Mouse (Mus musculus): ENCODE measurements at regions not wholly inside any gene's neighbourhood (a gene's known extent, or its start where the extent isn't known, plus 50 kb on each side); places are given as distances from the start of the nearest gene placed in this dataset.

- no peak for DNase-seq (ENCODE audit: low spot score)
Observed at GRCm38 (mm10) chr13:16669281-16669680, 657.6 kb downstream of the Inhba start.

DNA sequence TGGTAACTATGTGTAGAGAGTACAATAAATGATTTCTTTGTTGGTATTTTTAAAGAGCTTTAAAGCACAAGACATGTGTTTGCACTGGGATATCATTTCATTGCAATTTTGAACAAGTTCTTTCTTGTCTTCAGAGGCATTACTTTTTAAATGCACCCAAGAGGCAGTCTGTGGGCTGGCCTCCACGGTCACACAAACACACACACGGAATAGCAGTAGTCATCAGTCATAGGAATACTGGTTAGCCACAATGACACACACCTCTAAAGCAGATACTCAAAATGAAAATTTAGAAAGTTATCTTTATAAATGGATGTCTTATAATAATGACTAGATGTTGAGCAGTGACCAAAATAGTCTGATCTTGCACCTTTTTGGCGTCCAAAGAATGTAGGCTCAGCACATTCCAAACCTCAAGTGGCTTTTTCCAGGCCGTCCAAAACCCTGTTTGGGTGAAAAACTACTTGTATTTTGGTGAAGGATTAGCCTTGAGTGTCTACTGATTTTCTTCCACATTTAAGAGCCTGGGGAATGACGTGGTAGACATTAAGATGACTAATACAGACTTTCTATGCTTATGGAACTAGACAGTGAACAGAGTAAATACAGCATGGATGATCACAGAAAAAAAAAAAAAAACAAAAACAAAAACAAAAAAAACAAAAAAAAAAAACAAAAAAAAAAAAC is 658.5 kb downstream of the Inhba start:
- no peak for DNase-seq (ENCODE audit: low spot score)

- no peak for DNase-seq (ENCODE audit: low spot score)
Observed at GRCm38 (mm10) chr13:16670736-16671135, 659.1 kb downstream of the Inhba start.

- no peak for DNase-seq (ENCODE audit: low spot score)
Observed at GRCm38 (mm10) chr13:16676873-16677272, 665.2 kb downstream of the Inhba start.

GRCm38 (mm10) chr13:16678246-16679024 is 666.8 kb downstream of the Inhba start:
- DNase-seq (ENCODE audit: low spot score), result no peak

GRCm38 (mm10) chr13:16694201-16694600 is 682.5 kb downstream of the Inhba start:
- no peak for DNase-seq (ENCODE audit: low spot score)

DNA sequence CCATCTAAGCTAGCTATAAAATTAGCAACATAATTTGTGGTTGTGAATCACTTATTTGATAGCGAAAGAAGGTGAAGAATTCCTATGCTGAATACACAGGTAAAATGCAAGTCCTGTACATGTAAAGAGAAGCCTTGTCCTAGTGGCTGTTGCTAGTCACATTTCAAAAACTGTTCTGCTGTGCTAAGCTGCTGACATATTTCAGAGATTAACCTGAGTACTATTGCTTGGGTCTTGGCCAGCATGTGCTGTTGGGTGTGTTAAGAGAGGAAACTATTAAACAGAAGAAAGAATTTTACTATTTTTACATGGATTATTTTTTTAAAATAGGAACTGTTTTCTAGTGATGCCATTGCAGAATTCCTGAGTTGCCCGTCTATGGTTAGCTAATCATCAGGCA is 689.3 kb downstream of the Inhba start:
- DNase-seq (ENCODE audit: low spot score), result no peak

- no peak for DNase-seq (ENCODE audit: low spot score)
Observed at GRCm38 (mm10) chr13:16702138-16702537, 690.5 kb downstream of the Inhba start.

DNA sequence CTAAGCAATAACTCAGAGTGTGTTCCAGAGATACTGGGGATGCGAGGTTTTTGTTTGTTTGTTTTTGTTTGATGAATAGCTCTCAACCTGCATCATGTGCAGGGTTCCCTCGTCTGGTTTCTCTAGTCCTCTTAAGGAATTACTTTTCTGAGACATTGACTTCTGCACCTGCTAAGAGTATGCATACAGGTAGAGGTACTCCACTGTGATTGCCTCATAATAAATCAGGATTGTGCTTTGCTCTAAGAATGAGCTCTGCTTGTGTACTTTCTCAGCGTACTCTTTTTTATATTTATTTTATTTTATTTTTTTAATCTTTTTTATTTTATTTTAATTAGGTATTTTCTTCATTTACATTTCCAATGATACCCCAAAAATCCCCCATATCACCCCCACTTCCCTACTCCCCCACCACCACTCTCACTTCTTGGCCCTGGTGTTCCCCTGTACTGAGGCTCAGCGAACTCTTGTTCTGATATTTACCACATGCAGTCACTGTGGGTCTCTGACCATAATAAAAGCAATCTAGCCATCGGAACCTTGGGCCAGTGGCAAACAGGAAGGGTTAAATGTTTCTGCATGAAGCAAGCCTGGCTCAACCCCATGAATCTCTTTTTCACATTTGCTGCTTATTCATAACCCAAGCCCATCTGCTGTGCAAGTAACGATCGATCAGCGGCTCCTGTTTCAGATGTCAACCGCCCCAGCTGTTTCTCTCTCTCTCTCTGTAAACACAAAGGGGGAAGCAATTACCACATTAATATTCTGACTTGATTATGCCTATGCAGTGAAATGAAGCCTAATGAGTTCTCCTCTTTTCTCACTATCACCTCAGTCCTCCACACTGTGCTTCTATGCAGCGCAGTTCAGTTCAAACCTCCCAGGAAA is 693.8 kb downstream of the Inhba start:
- DNase-seq (ENCODE audit: low spot score), result no peak

GRCm38 (mm10) chr13:16706105-16706442 is 694.4 kb downstream of the Inhba start:
- no peak for DNase-seq (ENCODE audit: low spot score)

DNA sequence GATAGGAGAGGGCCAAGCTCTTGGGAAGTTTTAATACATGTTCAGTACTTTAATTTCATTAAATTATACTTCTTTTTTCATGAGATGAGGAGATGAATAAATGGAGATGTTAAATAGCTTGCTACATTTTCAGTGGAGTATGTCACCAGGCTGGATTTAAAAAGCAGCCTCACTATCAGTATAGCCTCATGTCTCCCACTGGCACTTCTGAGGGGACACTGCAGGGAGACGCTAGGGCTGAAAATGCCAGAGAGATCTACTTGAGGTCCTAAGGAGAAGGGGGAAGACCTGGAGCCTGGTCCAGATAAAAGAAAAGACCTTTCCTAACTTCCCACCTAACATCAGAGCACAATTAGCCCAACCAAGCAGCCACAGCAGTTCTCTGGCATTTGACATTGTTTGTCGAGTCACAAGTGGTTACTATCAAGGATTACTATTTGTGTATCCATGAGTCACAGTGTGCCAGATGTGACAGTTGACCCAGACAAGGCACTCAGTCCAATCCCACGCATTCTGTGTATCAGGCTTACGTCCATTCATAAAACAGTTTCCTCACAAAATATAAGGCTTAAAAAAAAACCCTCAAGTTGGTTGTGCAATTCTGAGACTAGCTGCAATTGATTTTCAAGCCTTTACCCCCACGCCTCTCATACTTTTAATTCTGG is 703.8 kb downstream of the Inhba start:
- no peak for DNase-seq (ENCODE audit: low spot score)

GRCm38 (mm10) chr13:16716340-16716739 is 704.7 kb downstream of the Inhba start:
- no peak for DNase-seq (ENCODE audit: low spot score)

DNA sequence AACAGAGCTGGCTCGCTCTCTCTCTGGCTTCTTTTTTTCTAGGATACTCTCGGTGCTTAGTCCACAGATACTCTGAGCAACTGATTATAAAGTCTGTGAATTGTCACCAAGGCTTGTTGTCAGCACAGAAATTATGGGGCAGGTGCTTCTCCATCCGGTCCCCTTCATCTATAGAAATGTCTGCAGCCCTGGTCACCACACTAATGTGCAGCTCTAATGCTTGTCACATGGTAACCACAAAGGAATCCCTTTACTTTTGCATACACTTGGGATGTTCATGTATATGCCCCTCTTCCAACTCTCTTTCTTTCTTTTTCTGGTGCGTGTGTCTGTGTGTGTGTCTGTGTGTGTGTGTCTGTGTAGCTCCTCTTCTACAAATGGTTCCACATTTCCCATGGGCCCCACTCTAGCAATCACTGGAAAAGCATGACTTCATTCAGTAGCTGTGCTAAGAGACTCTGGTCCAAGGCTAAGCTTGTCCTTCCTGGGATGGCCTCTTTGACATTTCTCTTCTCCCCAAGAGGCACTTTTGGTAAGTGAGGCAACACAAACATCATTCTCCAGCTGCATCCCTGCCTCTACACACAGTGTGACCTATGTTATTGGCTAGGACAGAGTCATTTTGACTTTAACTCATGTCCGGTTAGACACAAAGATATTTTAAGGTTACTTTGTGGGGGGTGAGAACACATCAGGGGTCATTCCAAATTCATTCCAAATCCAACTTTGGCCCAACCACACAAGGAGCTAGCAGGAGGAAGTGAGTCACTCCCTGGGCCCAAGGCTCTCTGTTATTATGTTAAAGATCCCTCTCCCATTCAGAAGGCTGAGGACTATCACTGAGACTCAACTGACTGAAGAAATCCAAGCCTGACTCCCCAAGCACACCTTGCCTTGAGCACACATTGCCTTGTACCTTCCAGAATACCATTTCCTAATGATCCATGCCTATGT is 705.4 kb downstream of the Inhba start:
- no peak for DNase-seq (ENCODE audit: low spot score)

GRCm38 (mm10) chr13:16720090-16720489 is 708.4 kb downstream of the Inhba start:
- no peak for DNase-seq (ENCODE audit: low spot score)

GRCm38 (mm10) chr13:16725350-16725749 is 713.7 kb downstream of the Inhba start:
- DNase-seq (ENCODE audit: low spot score), result no peak

DNA sequence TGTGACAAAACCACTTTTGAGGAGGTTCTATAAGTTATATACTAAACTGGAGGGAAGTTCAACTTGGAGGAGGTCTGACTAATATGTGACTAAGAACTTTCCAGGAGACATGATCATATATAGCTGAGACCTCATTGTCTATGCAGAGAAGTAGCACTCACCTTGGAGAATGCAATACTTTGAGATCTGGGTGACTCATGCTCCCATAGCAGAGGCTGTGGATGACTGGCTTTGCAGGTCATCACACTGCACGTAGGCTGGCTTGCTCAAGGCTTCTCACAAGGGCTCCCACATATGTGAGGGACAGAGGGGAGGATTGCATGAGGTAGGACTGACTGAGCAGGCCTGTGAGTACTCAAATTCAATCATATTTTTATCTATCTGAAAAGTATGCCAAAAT is 726.7 kb downstream of the Inhba start:
- no peak for DNase-seq (ENCODE audit: low spot score)

GRCm38 (mm10) chr13:16739563-16739962 is 727.9 kb downstream of the Inhba start:
- DNase-seq (ENCODE audit: low spot score), result no peak

- no peak for DNase-seq (ENCODE audit: low spot score)
Observed at GRCm38 (mm10) chr13:16744237-16744636, 732.6 kb downstream of the Inhba start.

- no peak for DNase-seq (ENCODE audit: low spot score)
Observed at GRCm38 (mm10) chr13:16745644-16746043, 734.0 kb downstream of the Inhba start.

DNA sequence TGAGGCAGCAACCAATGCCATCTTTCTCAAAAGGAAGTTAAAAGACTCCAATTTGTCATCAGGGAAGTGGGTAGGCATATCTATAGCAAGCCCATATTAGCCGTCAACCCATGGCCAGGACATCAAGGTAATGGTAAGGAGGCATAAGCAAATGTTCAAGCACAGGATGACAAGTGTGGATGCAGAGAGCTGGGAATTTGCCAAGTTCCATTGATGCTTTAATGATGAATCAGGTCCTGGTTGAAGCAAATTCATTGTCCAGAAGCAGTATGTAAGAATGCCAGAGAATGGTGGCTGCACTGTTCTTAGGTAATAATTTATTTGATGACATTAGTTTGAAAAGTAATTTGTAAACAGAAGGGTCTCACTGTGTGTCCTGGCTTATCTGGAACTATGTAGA is 734.8 kb downstream of the Inhba start:
- DNase-seq (ENCODE audit: low spot score), result no peak

DNA sequence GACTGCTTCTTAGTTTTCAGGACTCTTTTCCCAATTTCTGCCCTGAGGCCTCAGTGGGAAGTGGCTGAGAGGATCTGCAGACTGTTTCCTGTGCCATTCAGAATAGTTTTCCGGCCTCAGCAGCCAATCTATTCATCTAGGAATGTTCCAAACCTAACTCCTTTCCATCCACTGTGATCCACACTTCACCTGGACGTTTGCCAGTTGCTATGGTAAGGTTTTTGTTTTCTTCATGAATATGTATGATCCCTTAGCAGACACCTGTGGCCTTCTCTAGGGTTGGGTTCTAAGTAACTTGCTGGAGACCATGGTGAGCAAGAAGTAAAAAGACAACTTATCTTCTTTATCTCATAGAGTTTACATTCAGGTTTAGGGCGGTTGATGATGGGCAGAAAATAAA is 744.6 kb downstream of the Inhba start:
- DNase-seq (ENCODE audit: low spot score), result no peak
